Mouse (Mus musculus) forelimb bud, embryonic 11.5 days (tissue): ENCODE data around the gene Traf3ip2.

Experiments
- DNase-seq: peaks from one replicate; pipeline ENCODE4 v3.0.0-alpha.2; 2012; ENCODE audit warnings: low read depth, low spot score

The Traf3ip2 gene

DNA sequence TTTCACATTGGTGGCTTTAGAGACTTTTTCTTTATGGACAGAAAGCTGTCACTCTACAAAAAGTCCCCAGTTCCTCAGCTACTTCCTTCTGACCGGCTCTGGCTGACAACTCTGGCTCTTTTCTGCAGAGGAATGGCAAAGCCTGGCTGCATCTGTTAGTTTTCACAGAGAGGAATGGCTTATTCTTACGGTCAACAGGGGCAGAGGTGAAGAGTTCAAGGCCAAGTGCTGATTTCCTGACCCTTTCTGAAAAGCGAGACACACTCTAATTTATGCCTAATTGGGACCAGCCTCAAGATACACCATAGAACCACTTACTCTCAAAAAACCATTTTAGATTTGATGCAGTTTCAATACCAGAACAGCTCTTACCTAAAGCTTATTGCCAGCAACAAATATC is 61.4 kb downstream of the Traf3ip2 start:
- DNase-seq, result no peak

DNA sequence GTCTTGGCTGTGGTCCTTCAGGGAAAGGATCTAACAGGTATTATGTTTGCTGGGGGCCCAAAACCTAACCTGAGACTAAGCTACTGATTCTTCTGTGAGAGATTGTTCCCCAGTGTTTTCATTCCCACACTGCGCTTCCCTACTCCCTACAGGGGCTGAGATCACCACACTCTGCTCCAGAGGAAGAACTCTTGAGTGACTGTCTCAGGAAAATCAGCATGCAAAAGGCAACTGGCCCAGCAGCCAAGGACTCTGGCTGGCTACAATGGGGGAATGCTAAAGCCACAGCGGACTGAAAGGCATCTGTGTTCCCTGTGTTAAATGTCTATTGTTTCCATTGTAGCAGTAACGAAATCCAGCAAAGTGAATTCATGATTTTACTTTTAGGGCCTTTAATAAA is 62.0 kb downstream of the Traf3ip2 start:
- DNase-seq, result no peak

DNA sequence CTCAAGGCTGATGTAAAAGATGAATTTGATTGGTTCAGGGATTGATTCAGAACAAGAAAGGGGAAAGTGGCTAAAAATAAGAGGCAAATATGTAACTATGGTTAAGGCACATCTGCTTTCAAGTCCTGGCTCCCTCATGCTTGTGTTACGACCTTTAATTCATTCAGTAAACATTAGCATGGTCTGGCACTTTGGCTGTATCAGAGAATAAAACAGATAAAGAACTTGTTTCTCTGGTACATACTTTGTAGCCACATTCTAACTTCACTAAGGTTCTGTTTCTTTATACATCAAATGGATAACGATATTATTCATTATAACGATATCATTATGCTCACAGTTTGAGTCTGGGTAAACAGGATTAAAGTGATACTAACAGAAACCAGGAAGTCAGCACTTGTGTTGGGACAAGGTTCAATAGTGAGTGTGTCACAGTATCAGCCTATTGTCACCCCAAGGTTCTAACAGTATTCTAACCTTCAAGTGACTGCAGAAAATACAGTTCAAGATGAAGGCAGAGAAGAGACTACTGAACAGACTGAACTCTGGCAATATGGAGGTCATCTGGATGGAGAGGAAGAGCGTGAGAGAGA is 65.6 kb downstream of the Traf3ip2 start:
- no peak for DNase-seq

DNA sequence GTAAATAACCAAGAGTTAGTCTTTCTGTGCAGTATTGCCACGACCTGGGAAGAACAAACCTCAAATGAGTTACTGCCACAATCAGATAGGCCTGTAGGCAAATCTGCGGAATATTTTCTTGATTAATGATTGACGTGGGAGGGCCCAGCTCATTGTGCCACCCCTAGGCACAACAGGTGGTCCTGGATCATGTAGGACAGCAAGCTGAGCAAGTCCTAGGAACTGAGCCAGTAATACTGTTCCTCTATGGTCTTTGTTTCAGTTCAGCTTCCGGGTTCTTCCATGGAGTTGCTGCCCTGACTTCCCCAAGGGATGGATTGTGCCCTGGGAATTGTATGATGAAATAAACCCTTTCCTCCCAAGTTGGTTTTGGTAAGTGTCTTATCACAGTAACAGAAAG is 68.3 kb downstream of the Traf3ip2 start:
- no peak for DNase-seq

DNA sequence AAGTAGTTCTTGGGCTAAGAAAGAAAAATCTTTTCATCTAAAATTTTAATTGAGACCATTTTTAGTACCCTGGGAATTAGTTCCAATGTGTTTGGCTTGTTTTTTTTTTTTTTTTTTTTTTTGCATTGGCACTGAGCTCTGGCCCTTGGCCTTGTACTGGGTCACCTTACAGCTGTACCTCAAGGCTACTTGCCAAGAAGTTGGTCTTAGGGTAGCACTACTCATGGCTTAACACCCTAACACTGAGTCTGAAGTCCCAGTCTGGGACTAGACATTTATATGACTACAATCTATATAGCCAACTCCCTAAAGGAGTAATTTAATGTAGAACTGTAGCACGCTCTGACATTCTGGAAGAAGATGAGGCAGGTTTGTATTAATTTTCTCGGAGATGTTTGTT is 69.8 kb downstream of the Traf3ip2 start:
- DNase-seq, result no peak

DNA sequence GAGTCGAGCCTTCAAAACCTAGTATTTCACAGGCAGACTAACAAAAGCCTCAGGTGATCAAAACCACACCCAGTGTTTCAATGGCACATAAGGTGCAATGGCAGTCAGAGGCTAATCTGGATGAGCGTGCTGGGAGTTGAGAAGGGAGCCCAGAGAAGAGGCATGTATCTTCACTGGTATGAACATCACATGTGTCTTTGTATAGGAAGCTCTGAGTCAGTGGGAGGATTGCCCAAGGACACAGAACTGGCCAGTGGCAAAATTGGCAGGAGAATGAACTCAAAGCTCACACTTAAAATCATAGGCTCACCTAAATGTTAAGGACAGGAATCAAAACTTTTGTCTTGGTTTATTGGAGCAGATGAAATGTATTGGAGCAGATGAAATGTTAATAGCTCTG is 70.7 kb downstream of the Traf3ip2 start:
- DNase-seq, result no peak

DNA sequence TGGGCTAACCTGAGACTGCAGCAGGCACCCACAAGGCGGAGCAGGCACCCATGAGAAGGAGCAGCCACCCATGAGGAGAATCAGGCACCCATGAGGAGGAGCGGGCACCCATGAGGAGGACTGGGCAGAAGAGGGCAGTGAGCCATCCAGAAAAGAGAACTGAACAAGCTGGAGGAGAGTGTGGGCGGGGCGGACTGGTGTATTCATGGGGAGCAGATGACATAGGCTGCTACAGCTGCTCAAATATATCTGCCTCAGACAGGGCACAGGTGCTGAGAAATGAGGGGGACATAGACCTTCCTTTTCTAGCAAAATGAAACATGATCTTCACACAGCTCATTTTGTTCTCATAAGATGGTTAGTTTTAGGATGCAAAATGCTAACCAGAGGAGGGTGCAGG is 74.1 kb downstream of the Traf3ip2 start:
- DNase-seq, result no peak

DNA sequence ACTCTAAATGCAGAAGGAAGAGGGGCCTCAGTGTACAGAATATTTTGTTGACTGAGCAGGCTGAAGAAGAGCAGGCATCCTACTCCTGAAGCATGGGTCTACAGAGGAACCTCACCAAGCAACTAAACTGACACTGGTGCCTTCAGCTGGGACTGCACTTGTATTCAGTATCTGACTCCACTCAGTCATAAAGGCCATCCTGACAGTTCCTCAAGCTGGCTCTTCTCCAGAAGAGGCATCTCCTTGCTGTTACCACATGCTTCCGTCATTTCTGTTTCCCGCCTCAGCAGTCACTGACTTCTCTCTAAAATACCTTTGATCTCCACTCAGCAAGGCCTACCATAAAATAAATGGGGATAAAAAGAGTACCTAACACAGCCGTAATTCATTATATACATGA is 75.1 kb downstream of the Traf3ip2 start:
- DNase-seq, result no peak

DNA sequence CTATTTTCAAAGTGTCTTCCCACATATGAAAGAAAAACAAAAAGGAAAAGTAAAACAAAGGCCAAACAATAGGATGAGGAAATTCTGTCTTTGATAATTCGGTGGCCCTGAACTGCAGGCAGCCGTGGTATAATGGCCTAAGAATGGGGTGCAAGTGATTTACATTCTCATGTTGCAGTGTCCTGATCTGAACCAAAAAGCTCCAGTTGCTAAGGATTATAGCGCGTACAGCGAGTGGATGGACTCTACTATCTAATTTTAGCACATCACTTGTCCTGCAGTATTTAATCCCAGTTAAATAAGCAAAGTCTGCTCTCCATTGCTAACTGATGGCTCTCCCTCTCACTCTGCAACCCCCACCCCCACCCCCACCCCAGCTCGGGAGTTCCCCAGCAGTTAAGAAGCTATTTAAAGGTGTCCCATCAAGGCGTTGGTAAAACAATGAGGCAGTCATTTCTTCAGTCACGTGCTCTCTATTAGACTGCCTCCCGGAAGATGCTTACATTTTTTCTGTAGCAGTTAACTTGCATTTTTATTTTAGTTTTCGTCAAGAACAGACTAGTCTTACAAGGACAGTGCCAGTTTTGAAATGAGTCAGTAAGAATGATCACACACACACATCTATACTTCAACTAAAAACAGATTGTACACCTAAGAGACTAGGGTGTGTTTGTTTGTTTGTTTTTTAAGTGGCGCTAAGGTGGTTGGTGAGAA is 78.8 kb downstream of the Traf3ip2 start:
- no peak for DNase-seq

DNA sequence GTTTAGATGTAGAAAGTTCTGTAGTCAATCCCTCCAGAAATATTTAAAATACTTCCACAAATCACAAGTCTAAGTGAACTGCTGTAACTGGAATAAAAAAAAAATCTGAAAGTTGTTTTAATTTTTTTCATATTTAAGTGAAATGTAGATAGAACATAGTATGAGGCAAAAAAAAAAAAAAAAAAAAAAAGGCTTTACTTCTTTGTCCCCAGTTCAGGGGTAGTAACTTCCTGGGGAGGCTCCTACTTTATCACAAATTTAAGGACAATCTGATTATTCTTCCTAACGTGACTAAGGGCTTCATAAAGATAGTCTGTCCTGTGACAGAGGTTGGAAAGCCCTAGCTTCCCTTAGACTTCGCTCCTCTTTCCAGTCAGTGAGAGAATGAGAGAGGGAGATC is 79.4 kb downstream of the Traf3ip2 start:
- DNase-seq, result no peak
